Mouse (Mus musculus): ENCODE data around the gene Rab2b.
A peak's percentile ranks its signal among the peaks of the same experiment; 100 is the strongest.

Gene Rab2b

GRCm38 (mm10) chr14:52277210-52277609 lies 2.1 kb downstream of the Rab2b start:
- no peak for DNase-seq (ENCODE audit: extremely low spot score)

GRCm38 (mm10) chr14:52272781-52273180 lies 6.6 kb downstream of the Rab2b start:
- DNase-seq (ENCODE audit: extremely low spot score): no peak

GRCm38 (mm10) chr14:52257484-52258213 lies 21.7 kb downstream of the Rab2b start, which contains the start of gene Chd8:
Chd8 (minus strand) TSS chr14:52257780.
- DNase-seq (ENCODE audit: extremely low spot score): peak; percentile 98

GRCm38 (mm10) chr14:52256311-52257175 lies 22.8 kb downstream of the Rab2b start:
- no peak for DNase-seq (ENCODE audit: extremely low spot score)

- no peak for DNase-seq (ENCODE audit: extremely low spot score)
Observed at GRCm38 (mm10) chr14:52246129-52246528, 33.2 kb downstream of the Rab2b start.

- DNase-seq (ENCODE audit: extremely low spot score): no peak
Observed at GRCm38 (mm10) chr14:52244690-52245042, 34.7 kb downstream of the Rab2b start.

- DNase-seq (ENCODE audit: extremely low spot score): peak; percentile 99
Observed at GRCm38 (mm10) chr14:52244041-52244689, 35.2 kb downstream of the Rab2b start.

- no peak for DNase-seq (ENCODE audit: extremely low spot score)
Observed at GRCm38 (mm10) chr14:52236216-52236615, 43.1 kb downstream of the Rab2b start.

GRCm38 (mm10) chr14:52235165-52235564 lies 44.2 kb downstream of the Rab2b start:
- DNase-seq (ENCODE audit: extremely low spot score): no peak

GRCm38 (mm10) chr14:52232249-52232648 lies 47.1 kb downstream of the Rab2b start:
- DNase-seq (ENCODE audit: extremely low spot score): no peak

GRCm38 (mm10) chr14:52225972-52226371 lies 53.4 kb downstream of the Rab2b start:
- no peak for DNase-seq (ENCODE audit: extremely low spot score)

- DNase-seq (ENCODE audit: extremely low spot score): no peak
Observed at GRCm38 (mm10) chr14:52217261-52217660, 62.1 kb downstream of the Rab2b start.

Data from embryo, embryonic 9.5 days (tissue).